Mouse (Mus musculus) stomach, postnatal 0 days (tissue): ENCODE data around the gene Asic3. TPM values are rescaled to one million over a fixed set of nuclear protein-coding genes. Genes with fewer than 3 reads are reported as not detected.

ENCODE experiments used
- ATAC-seq: fragments of 200-750 bp; cut with Nextera tagmentation; 2 replicates; pipeline ENCODE4 v1.8.0; 2017; ENCODE audit not compliant: low FRiP score, low TSS enrichment
- DNase-seq: peaks from one replicate; pipeline ENCODE4 v3.0.0-alpha.2; 2016; ENCODE audit warnings: low spot score
- H3K27ac ChIP-seq: fragments of 300-500 bp; sonication (generic); replicated peaks from 2 replicates; pipeline ENCODE4 v1.5.1; 2014; ENCODE audit warnings: mild to moderate bottlenecking, control low read depth
- H3K27me3 ChIP-seq: fragments of 300-500 bp; sonication (generic); 2 replicates; pipeline ENCODE4 v1.6.1; 2014; ENCODE audit warnings: low read length; ENCODE audit not compliant: control insufficient read depth, insufficient read depth
- H3K36me3 ChIP-seq: fragments of 300-500 bp; sonication (generic); 2 replicates; pipeline ENCODE4 v1.6.1; 2014; ENCODE audit warnings: low read length, mixed read lengths; ENCODE audit not compliant: control insufficient read depth, insufficient read depth
- H3K4me1 ChIP-seq: fragments of 300-500 bp; sonication (generic); replicated peaks from 2 replicates; pipeline ENCODE4 v1.6.1; 2014; ENCODE audit warnings: antibody characterized with exemption; ENCODE audit not compliant: control insufficient read depth, insufficient read depth
- H3K4me2 ChIP-seq: fragments of 300-500 bp; sonication (generic); replicated peaks from 2 replicates; pipeline ENCODE4 v1.6.1; 2014; ENCODE audit warnings: low read depth, mild to moderate bottlenecking, control low read depth, moderate library complexity
- H3K4me3 ChIP-seq: fragments of 300-500 bp; sonication (generic); 2 replicates; pipeline ENCODE4 v1.5.1; 2014; ENCODE audit warnings: low read depth, low read length, control low read depth
- H3K9ac ChIP-seq: fragments of 300-500 bp; sonication (generic); 2 replicates; pipeline ENCODE4 v1.6.1; 2014; ENCODE audit warnings: mild to moderate bottlenecking, low read length, control low read depth, mixed read lengths
- H3K9me3 ChIP-seq: fragments of 300-500 bp; sonication (generic); 2 replicates; pipeline ENCODE4 v1.6.1; 2016; ENCODE audit warnings: low read length; ENCODE audit not compliant: control insufficient read depth
- CTCF ChIP-seq: IDR thresholded peaks from 2 replicates; pipeline ENCODE4 v1.5.1; 2016; ENCODE audit warnings: antibody characterized with exemption, low read depth, mild to moderate bottlenecking, moderate library complexity
- EP300 ChIP-seq: optimal IDR thresholded peaks from 2 replicates; pipeline ENCODE3; 2016; ENCODE audit warnings: antibody characterized with exemption
- WGBS: fragments of 180-500 bp; shearing (Covaris S2); extraction: QIAGEN DNeasy Blood & Tissue Kit; methylation state at CpG from one replicate; pipeline ENCODE4 v1.1.7; 2014; 5-methylcytosine and 5-hydroxymethylcytosine counted together
- polyA plus RNA-seq: library from polyadenylated mRNA; unstranded; fragments of >200 nt; fragmentation: Nextera tagmentation; extraction: Ambion mirVana; gene quantifications from 2 replicates; pipeline ENCODE4 v1.2.1, GENCODE M21; 2015

Gene Asic3
- polyA plus RNA-seq, 1 experiment from 2014 or later: not detected

- no peak overlapping the region for H3K4me2 ChIP-seq
- peaks cover 4% of the 10 kb centered on the region; the same call in 1 of the 2 replicates for H3K36me3 ChIP-seq
- no peak for ATAC-seq
- H3K27ac ChIP-seq: no peak overlapping the region
- H3K27me3 ChIP-seq: no peaks in the 10 kb centered on the region
- no peak overlapping the region for H3K4me3 ChIP-seq
- H3K9me3 ChIP-seq: no peaks in the 10 kb centered on the region
- no peaks in the 10 kb centered on the region for H3K4me1 ChIP-seq
- no peak overlapping the region for H3K9ac ChIP-seq
- WGBS: 87% methylated on average over 9 of the region's 9 CpGs
- no peak for DNase-seq
- TF ChIP-seq EP300 (no peak), CTCF (no peak)
Observed at GRCm38 (mm10) chr5:24420381-24420780, 7.2 kb downstream of the Asic3 start.

DNA sequence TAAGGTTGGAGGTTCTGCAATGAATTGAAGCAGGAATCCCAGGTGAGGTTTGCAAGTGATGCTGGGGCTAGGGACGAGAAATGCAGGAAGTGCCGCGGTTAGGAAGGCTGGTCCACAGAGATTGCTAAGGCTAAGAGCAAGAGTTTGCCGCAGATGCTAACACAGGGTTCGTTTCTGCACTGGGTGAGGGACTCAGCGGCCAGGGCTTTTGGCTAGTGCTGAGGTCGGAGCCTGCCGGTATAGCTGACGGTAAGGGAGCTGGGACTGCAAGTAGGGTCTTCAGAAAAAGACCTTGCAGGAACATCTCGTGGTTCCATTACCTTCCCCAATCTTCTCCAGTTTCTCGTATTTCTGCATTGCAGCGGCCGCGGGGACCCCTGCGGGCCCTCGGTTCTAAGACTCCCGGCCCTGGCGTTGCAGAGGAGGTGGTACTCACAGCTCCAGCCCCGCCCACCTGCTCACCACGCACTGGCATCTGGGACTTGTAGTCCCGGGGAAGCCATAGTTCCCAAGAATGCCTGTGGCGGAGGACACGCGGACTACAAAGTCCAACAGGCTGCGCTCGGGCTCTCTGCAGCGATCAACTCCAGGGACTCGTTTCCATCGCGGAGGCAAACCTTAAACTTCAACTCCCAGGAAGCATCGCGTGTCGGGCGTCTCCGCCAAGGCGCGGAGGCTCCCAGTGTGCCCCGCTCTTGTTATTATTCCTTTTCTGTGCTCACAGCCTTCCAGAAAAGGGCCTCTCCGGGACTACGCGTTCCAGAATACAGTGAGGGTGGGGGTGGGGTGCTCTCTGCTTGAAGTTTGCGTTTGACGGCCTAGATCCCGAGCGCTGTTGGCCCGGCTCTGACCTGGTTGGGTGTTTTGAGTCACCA is 10.2 kb downstream of the Asic3 start, which contains the start of the genes Cdk5 and Slc4a2:
Cdk5 (minus strand) TSS at position 402 of the 875 bp plus-strand sequence.
Slc4a2 (plus strand) TSS at position 709 of the 875 bp plus-strand sequence.
- peak; percentile 93 for ATAC-seq
- H3K4me3 ChIP-seq: peak within 1 kb of the TSS; percentile 68
- peaks cover 4% of the 10 kb centered on the region; the same call in 1 of the 2 replicates for H3K36me3 ChIP-seq
- peak within 1 kb of the TSS; percentile 77 for H3K9ac ChIP-seq
- WGBS: under 1% methylated on average over 46 of the region's 46 CpGs
- no peaks in the 10 kb centered on the region; the same call in none of the 2 replicates for H3K4me1 ChIP-seq
- no peaks in the 10 kb centered on the region for H3K9me3 ChIP-seq
- DNase-seq: peak; percentile 98
- peak; percentile 87 for TF ChIP-seq EP300
- TF ChIP-seq CTCF: no peak
- H3K4me2 ChIP-seq: peak within 1 kb of the TSS; percentile 88
- no peaks in the 10 kb centered on the region for H3K27me3 ChIP-seq
- H3K27ac ChIP-seq: peak within 1 kb of the TSS; percentile 94

GRCm38 (mm10) chr5:24424004-24424781 is 11.0 kb downstream of the Asic3 start:
- Histone ChIP-seq H3K27ac (peak overlapping the region; percentile 94), H3K9ac (peak overlapping the region; percentile 76), H3K4me1 (no peaks in the 10 kb centered on the region; the same call in none of the 2 replicates), H3K36me3 (peaks cover 3% of the 10 kb centered on the region; the same call in 1 of the 2 replicates), H3K9me3 (no peaks in the 10 kb centered on the region), H3K4me3 (peak overlapping the region; percentile 68), H3K4me2 (peak overlapping the region; percentile 88), H3K27me3 (no peaks in the 10 kb centered on the region)
- DNase-seq (no peak), ATAC-seq (peak; percentile 24)
- WGBS: 7% methylated on average over 21 of the region's 21 CpGs
- TF ChIP-seq EP300 (peak; percentile 71), CTCF (no peak)

GRCm38 (mm10) chr5:24424861-24425411 is 11.7 kb downstream of the Asic3 start:
- Histone ChIP-seq H3K9me3 (no peaks in the 10 kb centered on the region), H3K36me3 (peaks cover 5% of the 10 kb centered on the region; the same call in 1 of the 2 replicates), H3K27me3 (no peaks in the 10 kb centered on the region), H3K27ac (peak overlapping the region; percentile 94), H3K4me1 (no peaks in the 10 kb centered on the region; the same call in none of the 2 replicates), H3K4me2 (peak overlapping the region; percentile 88), H3K4me3 (peak overlapping the region; percentile 68), H3K9ac (peak overlapping the region; percentile 76)
- peak; percentile 17; the same call in 1 of the 2 replicates for ATAC-seq
- under 1% methylated on average over 43 of the region's 60 CpGs for WGBS
- TF ChIP-seq CTCF: no peak
- no peak for TF ChIP-seq EP300
- DNase-seq: peak; percentile 90

DNA sequence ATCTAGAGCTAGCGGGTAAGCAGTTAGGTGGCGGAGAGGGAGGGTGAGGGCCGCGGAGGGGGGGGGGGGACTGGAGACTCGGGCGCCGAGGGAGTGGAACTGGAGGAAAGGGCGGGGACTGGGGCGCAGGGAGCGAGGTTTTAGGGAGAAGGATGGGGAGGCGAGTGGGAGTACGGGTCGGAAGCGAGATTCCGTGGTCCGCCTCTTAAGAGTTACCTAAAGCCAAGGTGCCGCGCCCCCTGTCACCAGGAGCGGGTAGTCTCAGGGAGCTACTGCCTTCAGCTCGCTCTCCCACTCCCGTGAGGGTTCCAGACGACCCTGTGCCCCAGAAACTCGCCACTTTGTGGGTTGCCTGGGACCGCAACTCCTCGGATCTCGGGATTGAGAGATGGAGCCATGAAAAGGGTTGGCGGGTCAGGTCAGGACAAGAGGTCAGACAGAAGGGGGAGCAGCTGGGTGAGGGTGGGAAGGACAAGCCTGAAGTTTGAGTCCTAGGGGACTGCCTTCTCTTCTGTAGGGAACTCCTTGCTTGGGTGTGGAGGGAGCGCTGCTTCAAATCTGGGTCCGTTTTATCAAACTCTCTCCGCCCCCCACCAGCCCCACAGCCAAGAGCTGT is 12.3 kb downstream of the Asic3 start:
- Histone ChIP-seq H3K27ac (peak overlapping the region; percentile 94), H3K9ac (peak overlapping the region; percentile 76), H3K4me1 (no peaks in the 10 kb centered on the region; the same call in none of the 2 replicates), H3K4me3 (peak overlapping the region; percentile 68), H3K27me3 (no peaks in the 10 kb centered on the region), H3K4me2 (peak overlapping the region; percentile 88), H3K9me3 (no peaks in the 10 kb centered on the region), H3K36me3 (peaks cover 11% of the 10 kb centered on the region)
- DNase-seq: peak; percentile 68
- TF ChIP-seq CTCF (peak; percentile 48), EP300 (no peak)
- 0% methylated on average over 25 of the region's 30 CpGs for WGBS
- no peak for ATAC-seq
